Mouse (Mus musculus): Measurements from ENCODE around the gene Specc1. TPM values are rescaled to one million over a fixed set of nuclear protein-coding genes. Genes with fewer than 3 reads are reported as not detected.
A peak's percentile ranks its signal among the peaks of the same experiment; 100 is the strongest.

Gene Specc1
- total and polyA plus RNA-seq, 3 experiments: 2.5 to 5.8 TPM; not detected in 1

GRCm38 (mm10) chr11:62128197-62128596, 171.6 kb downstream of the Specc1 start:
- Histone ChIP-seq H3K4me3 (ENCODE audit: control insufficient read depth in 1 of 2, insufficient read depth in 1 of 2, low read depth in 2 of 2, low read length in 2 of 2) (no peak overlapping the region), H3K27me3 (ENCODE audit: control insufficient read depth in 1 of 2, insufficient read depth in 2 of 2, low read length in 2 of 2) (no peaks in the 10 kb centered on the region), H3K9ac (ENCODE audit: control insufficient read depth, low read depth, low read length, poor library complexity, severe bottlenecking) (no peak overlapping the region), H3K27ac (ENCODE audit: control insufficient read depth, low read depth, low read length) (no peak overlapping the region), H3K9me3 (replicated peaks; ENCODE audit: insufficient read depth, low read length) (no peaks in the 10 kb centered on the region), H3K36me3 (ENCODE audit: control insufficient read depth in 1 of 2, insufficient read depth in 2 of 2, low read length in 2 of 2) (peaks cover 0 to 8% of the 10 kb centered on the region in 2 experiments; a peak in 2 of 4 replicates), H3K79me2 (ENCODE audit: control insufficient read depth, insufficient read depth, low read length, poor library complexity) (no peaks in the 10 kb centered on the region), H3K4me1 (ENCODE audit: control insufficient read depth in 1 of 2, insufficient read depth in 2 of 2, low read length in 2 of 2) (peaks cover 0 to 5% of the 10 kb centered on the region in 2 experiments; a peak in 1 of 4 replicates)
- no peak for DNase-seq (ENCODE audit: low read depth, low spot score)
- TF ChIP-seq CHD2 (IDR thresholded peaks at IDR 0.05; ENCODE audit: low read length) (no peak), MEF2A (IDR thresholded peaks at IDR 0.05; ENCODE audit: extremely low read depth, insufficient replicate concordance, low read depth, low read length, poor library complexity, severe bottlenecking) (no peak), POLR2A (IDR thresholded peaks at IDR 0.05; ENCODE audit: control insufficient read depth in 1 of 2, insufficient read depth in 1 of 2, low read depth in 1 of 2, low read length in 2 of 2, poor library complexity in 1 of 2) (no peak)

GRCm38 (mm10) chr11:62130191-62130590, 173.6 kb downstream of the Specc1 start:
- H3K36me3 ChIP-seq (ENCODE audit: control insufficient read depth in 1 of 2, insufficient read depth in 2 of 2, low read length in 2 of 2): peaks cover 0 to 8% of the 10 kb centered on the region in 2 experiments; a peak in 2 of 4 replicates
- TF ChIP-seq MXI1 (IDR thresholded peaks at IDR 0.05; ENCODE audit: low read depth, low read length): no peak
- no peak for TF ChIP-seq KAT2A (conservative IDR thresholded peaks at IDR 0.05; ENCODE audit: low read depth, low read length)
- no peak for TF ChIP-seq MEF2A (IDR thresholded peaks at IDR 0.05; ENCODE audit: extremely low read depth, insufficient replicate concordance, low read depth, low read length, poor library complexity, severe bottlenecking)
- no peak for TF ChIP-seq ZMIZ1 (IDR thresholded peaks at IDR 0.05; ENCODE audit: low read depth, low read length)
- no peak; the same call in 1 of the 2 replicates for TF ChIP-seq SMC3 (IDR thresholded peaks at IDR 0.05; ENCODE audit: low read depth, low read length)
- no peak for TF ChIP-seq ETS1 (IDR thresholded peaks at IDR 0.05; ENCODE audit: low read depth, low read length)
- TF ChIP-seq POLR2AphosphoS2 (IDR thresholded peaks at IDR 0.05; ENCODE audit: low read length): no peak
- no peak for TF ChIP-seq ZC3H11A (IDR thresholded peaks at IDR 0.05; ENCODE audit: low read depth, low read length)
- H3K9ac ChIP-seq (ENCODE audit: control insufficient read depth, low read depth, low read length, poor library complexity, severe bottlenecking): no peak overlapping the region
- H3K79me2 ChIP-seq (ENCODE audit: control insufficient read depth, insufficient read depth, low read length, poor library complexity): no peaks in the 10 kb centered on the region
- no peaks in the 10 kb centered on the region for H3K9me3 ChIP-seq (replicated peaks; ENCODE audit: insufficient read depth, low read length)
- H3K4me1 ChIP-seq (ENCODE audit: control insufficient read depth in 1 of 2, insufficient read depth in 2 of 2, low read length in 2 of 2): peaks cover 0 to 5% of the 10 kb centered on the region in 2 experiments; a peak in 1 of 4 replicates
- H3K27me3 ChIP-seq (ENCODE audit: control insufficient read depth in 1 of 2, insufficient read depth in 2 of 2, low read length in 2 of 2): no peaks in the 10 kb centered on the region
- no peak for DNase-seq (ENCODE audit: low read depth, low spot score)
- H3K27ac ChIP-seq (ENCODE audit: control insufficient read depth, low read depth, low read length): no peak overlapping the region
- H3K4me3 ChIP-seq (ENCODE audit: control insufficient read depth in 1 of 2, insufficient read depth in 1 of 2, low read depth in 2 of 2, low read length in 2 of 2): no peak overlapping the region

- Histone ChIP-seq H3K36me3 (ENCODE audit: control insufficient read depth in 1 of 2, insufficient read depth in 2 of 2, low read length in 2 of 2) (peaks cover 0 to 8% of the 10 kb centered on the region in 2 experiments; a peak in 2 of 4 replicates), H3K4me1 (ENCODE audit: control insufficient read depth in 1 of 2, insufficient read depth in 2 of 2, low read length in 2 of 2) (peaks cover 0 to 5% of the 10 kb centered on the region in 2 experiments; a peak in 1 of 4 replicates), H3K27ac (ENCODE audit: control insufficient read depth, low read depth, low read length) (no peak overlapping the region), H3K79me2 (ENCODE audit: control insufficient read depth, insufficient read depth, low read length, poor library complexity) (no peaks in the 10 kb centered on the region), H3K27me3 (ENCODE audit: control insufficient read depth in 1 of 2, insufficient read depth in 2 of 2, low read length in 2 of 2) (no peaks in the 10 kb centered on the region), H3K4me3 (ENCODE audit: control insufficient read depth in 1 of 2, insufficient read depth in 1 of 2, low read depth in 2 of 2, low read length in 2 of 2) (no peak overlapping the region), H3K9ac (ENCODE audit: control insufficient read depth, low read depth, low read length, poor library complexity, severe bottlenecking) (no peak overlapping the region), H3K9me3 (replicated peaks; ENCODE audit: insufficient read depth, low read length) (no peaks in the 10 kb centered on the region)
- peak; percentile 31 for DNase-seq (ENCODE audit: low read depth, low spot score)
- TF ChIP-seq ZMIZ1 (IDR thresholded peaks at IDR 0.05; ENCODE audit: low read depth, low read length) (no peak), ZNF384 (IDR thresholded peaks at IDR 0.05; ENCODE audit: low read depth, low read length) (peak; percentile 90)
Observed at GRCm38 (mm10) chr11:62130685-62131295, 174.2 kb downstream of the Specc1 start.
